Mouse (Mus musculus) stomach, postnatal 0 days (tissue): Measurements from ENCODE around the gene Tmem253.

Source experiments
- CTCF ChIP-seq: IDR thresholded peaks from 2 replicates; pipeline ENCODE4 v1.5.1; 2016; ENCODE audit warnings: antibody characterized with exemption, low read depth, mild to moderate bottlenecking, moderate library complexity
- EP300 ChIP-seq: optimal IDR thresholded peaks from 2 replicates; pipeline ENCODE3; 2016; ENCODE audit warnings: antibody characterized with exemption

DNA sequence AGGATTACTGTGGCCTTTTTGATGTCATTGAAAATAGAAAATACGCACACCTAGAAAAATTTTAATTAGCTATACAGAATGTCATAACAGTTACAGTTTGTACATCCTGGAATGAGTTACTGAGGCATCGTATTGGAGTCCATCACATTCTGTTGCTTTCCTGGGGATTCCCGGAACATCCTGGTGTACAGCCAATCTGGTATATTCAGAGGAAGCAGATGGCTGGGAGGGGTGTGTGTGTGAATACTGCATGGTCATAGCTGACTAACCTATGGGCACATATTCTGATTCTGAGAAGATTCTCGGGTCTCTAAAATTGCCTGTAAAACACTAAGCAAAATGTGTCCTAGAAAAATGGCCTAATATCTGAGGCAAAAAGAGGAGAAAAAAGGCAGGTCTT is 3.4 kb upstream of the Tmem253 start:
- TF ChIP-seq CTCF (no peak), EP300 (no peak)
